Mouse (Mus musculus) right cerebral cortex, adult 2 months (tissue): ENCODE measurements around the gene Tecpr1.
A peak's percentile ranks its signal among the peaks of the same experiment; 100 is the strongest.

ENCODE experiments used
- DNase-seq, 2 experiments: peaks; one replicate each; pipeline ENCODE4 v3.0.0; 2021 to 2022; ENCODE audit warnings: low spot score in 2 of 2

Tecpr1 gene

GRCm38 (mm10) chr5:144169275-144169975 lies 54.0 kb downstream of the Tecpr1 start:
- DNase-seq: no peak

DNA sequence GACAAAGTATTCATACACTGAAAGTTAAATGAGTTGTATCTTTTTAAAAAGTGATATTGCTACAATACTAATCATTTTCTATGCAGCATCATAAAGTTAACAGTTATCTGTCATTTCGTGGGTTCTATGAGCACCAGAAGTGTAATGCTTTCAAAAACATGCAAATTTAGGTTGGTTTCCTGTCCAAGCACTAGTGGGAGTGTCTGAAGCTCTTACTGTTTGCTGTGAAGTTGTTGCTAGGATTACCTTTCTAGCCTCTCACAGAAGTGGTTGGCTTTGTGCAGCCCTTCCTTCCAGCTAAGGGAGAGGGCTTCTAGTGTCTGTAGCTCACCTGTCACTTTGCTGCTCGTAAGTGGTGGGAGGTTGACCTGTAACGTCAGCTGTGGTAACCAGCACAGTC lies 57.7 kb downstream of the Tecpr1 start:
- no peak for DNase-seq

DNA sequence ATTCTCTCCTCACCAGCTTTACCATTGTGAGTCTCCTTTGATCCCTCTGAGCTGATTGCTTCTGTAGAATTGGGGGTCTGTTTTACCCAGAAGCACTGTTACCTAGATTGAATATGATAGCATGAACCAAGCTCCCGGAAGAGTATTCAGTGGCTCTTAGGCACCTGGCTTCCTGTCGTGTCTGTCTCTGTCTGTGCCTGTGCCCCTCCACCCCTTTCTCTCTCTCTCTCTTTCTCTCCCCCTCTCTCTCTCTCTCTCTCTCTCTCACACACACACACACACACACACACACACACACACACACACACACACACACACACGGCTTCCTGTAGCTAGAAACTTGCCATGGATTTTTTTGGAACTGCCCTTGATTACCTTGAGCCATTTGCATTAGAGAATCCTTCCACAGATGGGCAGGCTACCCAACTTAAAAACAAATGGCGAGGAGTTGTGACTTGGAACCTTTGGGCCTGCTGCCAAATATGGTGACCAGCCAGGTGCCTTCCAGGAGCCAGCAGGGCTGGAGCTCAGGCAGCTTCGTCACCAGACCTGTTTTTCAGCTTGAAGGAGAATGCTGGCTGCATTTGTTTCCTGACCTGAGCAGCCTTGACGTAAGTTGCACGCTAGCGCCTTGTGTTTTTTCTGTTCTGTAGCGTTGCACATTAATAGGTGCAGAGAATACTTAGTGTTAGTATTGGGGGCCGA lies 60.5 kb downstream of the Tecpr1 start:
- no peak for DNase-seq

DNA sequence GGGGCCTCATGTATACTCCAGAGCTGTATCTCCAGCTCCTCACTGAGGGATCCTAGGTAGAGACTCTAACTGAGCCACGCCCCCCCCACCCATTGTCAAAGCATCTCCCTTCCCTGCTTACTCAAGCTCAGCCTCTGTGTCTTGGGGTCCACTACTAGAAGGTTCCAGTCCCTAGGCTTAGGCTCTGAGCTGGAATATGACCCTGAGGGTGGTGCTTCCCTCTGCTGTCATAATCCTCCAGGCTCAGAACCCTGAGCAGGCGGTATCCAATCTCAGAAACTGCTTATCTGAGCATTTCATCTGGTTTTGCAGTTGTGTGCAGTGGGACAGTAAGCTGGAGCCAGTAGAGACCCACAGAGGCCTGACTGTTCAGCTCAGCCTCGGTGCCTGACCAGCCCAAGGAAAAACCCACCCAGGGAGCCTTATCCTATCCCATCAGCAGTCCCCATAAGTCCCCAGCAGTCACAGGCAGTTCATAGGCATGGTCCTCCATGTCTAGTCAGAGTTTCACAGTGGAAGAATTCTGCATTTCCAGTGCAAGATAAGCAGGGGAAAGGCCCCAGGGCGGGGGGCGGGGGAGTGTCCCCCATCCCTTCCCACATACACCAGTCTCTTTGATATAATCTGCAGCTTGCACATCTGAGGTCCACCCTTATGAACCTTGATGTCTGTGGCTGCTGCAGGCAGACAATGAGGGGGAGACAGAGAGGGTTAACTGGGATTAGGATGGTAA lies 61.2 kb downstream of the Tecpr1 start:
- no peak for DNase-seq

DNA sequence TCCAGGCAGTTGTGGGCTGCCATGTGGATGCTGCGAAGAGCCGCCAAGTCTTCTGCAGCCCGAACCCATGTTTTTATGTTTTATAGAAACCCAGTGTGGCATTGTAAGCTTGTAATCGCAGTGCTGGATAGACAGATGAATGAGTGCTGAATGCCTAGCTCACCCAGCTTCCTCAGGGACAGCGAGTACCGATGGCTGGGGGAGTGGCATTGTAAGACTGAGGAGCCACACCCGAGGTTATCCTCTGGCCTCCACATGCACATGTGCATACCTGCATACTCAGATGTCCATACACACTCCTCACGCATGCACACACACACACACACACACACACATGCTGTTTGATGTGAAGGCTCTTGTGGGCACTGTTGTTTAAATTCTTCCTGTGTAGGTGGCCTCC lies 64.3 kb downstream of the Tecpr1 start:
- DNase-seq: no peak

DNA sequence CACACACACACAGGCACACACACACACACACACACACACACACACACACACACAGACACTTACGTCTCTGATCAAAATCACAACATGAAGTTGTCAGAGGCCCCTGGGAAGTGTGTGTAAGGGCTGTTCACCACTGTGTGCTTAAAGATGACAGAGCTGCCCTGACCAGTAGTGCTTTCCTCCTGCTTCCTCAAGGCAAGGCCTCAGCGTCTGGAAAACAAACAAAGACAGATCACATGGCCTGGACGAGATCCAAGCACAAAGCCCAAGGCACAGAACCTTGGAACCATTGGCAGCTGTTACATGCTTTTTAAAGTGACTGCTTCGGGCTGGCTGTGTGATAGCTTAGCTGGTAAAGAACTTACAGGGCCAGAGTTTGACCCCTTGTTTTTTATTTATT lies 64.8 kb downstream of the Tecpr1 start:
- peak in 1 of 2 experiments; percentile 50 for DNase-seq

DNA sequence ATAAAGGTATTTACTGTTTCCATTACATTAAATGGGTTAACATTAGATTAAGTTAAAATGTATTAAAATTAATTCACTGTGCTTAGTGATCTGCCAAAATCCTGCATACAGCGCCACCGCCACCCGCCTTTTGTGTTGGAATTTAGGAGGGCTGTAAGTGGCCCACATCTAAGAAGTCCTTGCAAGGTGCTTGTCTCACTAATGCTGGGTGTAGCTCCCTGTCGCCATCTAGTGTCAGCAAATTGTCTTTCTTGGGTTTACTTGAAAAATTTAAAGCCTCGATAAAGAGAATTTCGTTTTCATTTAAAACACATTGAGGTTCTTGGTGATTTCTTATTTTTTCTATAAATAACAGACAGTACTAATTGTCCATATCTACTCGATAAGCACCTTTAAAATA lies 68.9 kb downstream of the Tecpr1 start:
- peak; percentile 78 to 82 for DNase-seq

GRCm38 (mm10) chr5:144151270-144151669 lies 72.1 kb downstream of the Tecpr1 start:
- no peak for DNase-seq

DNA sequence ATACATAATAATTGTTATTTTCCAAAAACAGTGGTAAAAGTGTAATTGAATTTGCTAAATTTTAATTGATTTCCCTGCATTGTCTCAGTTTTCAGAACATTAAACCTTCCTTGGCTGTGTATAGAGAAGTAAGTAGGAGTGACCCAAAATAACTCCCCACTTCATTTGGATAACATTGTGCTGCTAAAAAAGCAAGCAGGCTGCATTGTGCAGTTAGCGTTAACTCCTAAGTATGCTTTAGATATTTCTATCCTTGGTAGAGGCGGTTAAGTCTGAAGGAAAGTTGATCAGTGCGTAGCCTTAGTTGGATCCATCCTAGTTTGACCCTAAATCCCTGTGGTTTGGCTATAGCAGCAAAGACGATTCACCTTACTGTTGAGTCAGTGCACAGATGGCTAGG lies 73.9 kb downstream of the Tecpr1 start:
- DNase-seq: no peak

- no peak for DNase-seq
Measured at GRCm38 (mm10) chr5:144146898-144147297, 76.5 kb downstream of the Tecpr1 start.
